Mouse (Mus musculus): ENCODE data around the gene Urb2.

GRCm38 (mm10) chr8:124044931-124045330, 23.6 kb downstream of the Urb2 start:
- TF ChIP-seq CTCF (IDR thresholded peaks at IDR 0.05; ENCODE audit: insufficient read depth, low read length) (no peak), POLR2A (IDR thresholded peaks at IDR 0.05; ENCODE audit: borderline replicate concordance, extremely low read depth, low read depth, low read length) (no peak)
